Mouse (Mus musculus) lung, adult 2 months (tissue): ENCODE results near the gene Qdpr. TPM values are rescaled to one million over a fixed set of nuclear protein-coding genes. Genes with fewer than 3 reads are reported as not detected.
A peak's percentile ranks its signal among the peaks of the same experiment; 100 is the strongest.

Source experiments
- DNase-seq: peaks from one replicate; pipeline ENCODE4 v3.0.0; 2022
- H3K4me1 ChIP-seq: fragments of 200-500 bp; 2 replicates; pipeline ENCODE4 v1.6.1; 2011; ENCODE audit warnings: low read length; ENCODE audit not compliant: control insufficient read depth, insufficient read depth
- H3K4me3 ChIP-seq: fragments of 200-500 bp; replicated peaks from 2 replicates; pipeline ENCODE3; 2011; ENCODE audit warnings: low read depth, mild to moderate bottlenecking, control low read depth, low read length; ENCODE audit errors: extremely low read depth
- CTCF ChIP-seq: fragments of 200-500 bp; IDR thresholded peaks from 2 replicates; pipeline ENCODE4 v1.5.1; 2011; ENCODE audit warnings: mild to moderate bottlenecking, low read length, control low read depth; ENCODE audit not compliant: insufficient read depth
- POLR2A ChIP-seq: fragments of 200-500 bp; IDR thresholded peaks from 2 replicates; pipeline ENCODE4 v1.6.1; 2011; ENCODE audit warnings: low read depth, mild to moderate bottlenecking, control low read depth, low read length, borderline replicate concordance; ENCODE audit errors: extremely low read depth
- WGBS: fragments of 180-500 bp; shearing (Covaris S2); methylation state at CpG from one replicate; pipeline ENCODE4 v1.1.7; 2018; 5-methylcytosine and 5-hydroxymethylcytosine counted together
- polyA plus RNA-seq: library from polyadenylated mRNA; depleted of rRNA; stranded (reverse); fragments of >200 nt; gene quantifications from 2 replicates; pipeline ENCODE4 v1.2.3, GENCODE M21; 2012

Gene Qdpr
- polyA plus RNA-seq, 1 experiment, result 57.6 TPM

GRCm38 (mm10) chr5:45472880-45473450 lies 22.9 kb upstream of the Qdpr start:
- no peak for DNase-seq
- no peak overlapping the region for H3K4me3 ChIP-seq
- TF ChIP-seq CTCF, result no peak
- TF ChIP-seq POLR2A, result no peak
- 18% methylated on average over 7 of the region's 7 CpGs for WGBS
- no peaks in the 10 kb centered on the region for H3K4me1 ChIP-seq

GRCm38 (mm10) chr5:45454456-45454855 lies 4.4 kb upstream of the Qdpr start:
- H3K4me1 ChIP-seq, result no peaks in the 10 kb centered on the region
- DNase-seq, result no peak
- 31% methylated on average over 9 of the region's 9 CpGs for WGBS
- H3K4me3 ChIP-seq, result no peak overlapping the region
- no peak for TF ChIP-seq CTCF
- no peak for TF ChIP-seq POLR2A

GRCm38 (mm10) chr5:45453451-45453850 lies 3.4 kb upstream of the Qdpr start, which contains the start of gene Clrn2:
Clrn2 (plus strand) TSS chr5:45453751.
- TF ChIP-seq CTCF, result no peak
- no peak for TF ChIP-seq POLR2A
- 0 out of 2 replicates have a peak, but pooled peaks cover 2% of the 10 kb centered on the region for H3K4me1 ChIP-seq
- no peak for DNase-seq
- WGBS, result 70% methylated on average over 6 of the region's 6 CpGs
- no peak within 1 kb of the TSS for H3K4me3 ChIP-seq

- Histone ChIP-seq H3K4me3 (no peak overlapping the region), H3K4me1 (0 out of 2 replicates have a peak, but pooled peaks cover 2% of the 10 kb centered on the region)
- DNase-seq, result peak; percentile 8
- TF ChIP-seq CTCF, result no peak
- no peak for TF ChIP-seq POLR2A
- 5% methylated on average over 8 of the region's 8 CpGs for WGBS
These were observed 830 bp downstream of the Qdpr start for GRCm38 (mm10) chr5:45449206-45449605.

- 0 out of 2 replicates have a peak, but pooled peaks cover 2% of the 10 kb centered on the region for H3K4me1 ChIP-seq
- no peak overlapping the region for H3K4me3 ChIP-seq
- TF ChIP-seq POLR2A (no peak), CTCF (no peak)
- no peak for DNase-seq
- 47% methylated on average over 5 of the region's 5 CpGs for WGBS
These were observed 1.4 kb downstream of the Qdpr start for GRCm38 (mm10) chr5:45448676-45449075.

- TF ChIP-seq POLR2A (no peak), CTCF (no peak)
- Histone ChIP-seq H3K4me3 (no peak overlapping the region), H3K4me1 (0 out of 2 replicates have a peak, but pooled peaks cover 1% of the 10 kb centered on the region)
- 91% methylated on average over 8 of the region's 8 CpGs for WGBS
- no peak for DNase-seq
These were observed 5.8 kb downstream of the Qdpr start for GRCm38 (mm10) chr5:45444130-45444832.

GRCm38 (mm10) chr5:45441745-45442144 lies 8.3 kb downstream of the Qdpr start:
- DNase-seq, result no peak
- TF ChIP-seq CTCF (no peak), POLR2A (no peak)
- no peak overlapping the region for H3K4me3 ChIP-seq
- WGBS, result 60% methylated on average over 3 of the region's 3 CpGs
- no peaks in the 10 kb centered on the region for H3K4me1 ChIP-seq

GRCm38 (mm10) chr5:45441124-45441523 lies 8.9 kb downstream of the Qdpr start:
- WGBS, result 62% methylated on average over 3 of the region's 3 CpGs
- no peak for TF ChIP-seq POLR2A
- TF ChIP-seq CTCF, result no peak
- H3K4me1 ChIP-seq, result no peaks in the 10 kb centered on the region
- no peak for DNase-seq
- H3K4me3 ChIP-seq, result no peak overlapping the region

- TF ChIP-seq CTCF (no peak), POLR2A (no peak)
- no peak for DNase-seq
- H3K4me3 ChIP-seq, result no peak overlapping the region
- 87% methylated on average over 8 of the region's 8 CpGs for WGBS
- no peaks in the 10 kb centered on the region for H3K4me1 ChIP-seq
These were observed 11.7 kb downstream of the Qdpr start for GRCm38 (mm10) chr5:45438301-45438700.

- TF ChIP-seq POLR2A, result no peak
- TF ChIP-seq CTCF, result no peak
- no peak overlapping the region for H3K4me3 ChIP-seq
- WGBS, result 76% methylated on average over 4 of the region's 4 CpGs
- no peak for DNase-seq
- H3K4me1 ChIP-seq, result no peaks in the 10 kb centered on the region
These were observed 12.2 kb downstream of the Qdpr start for GRCm38 (mm10) chr5:45437826-45438225.
